Mouse (Mus musculus) gastrocnemius, adult 18-20 months (tissue): ENCODE results near the gene Gm3448. TPM values are rescaled to one million over a fixed set of nuclear protein-coding genes. Genes with fewer than 3 reads are reported as not detected.

Experiments used
- DNase-seq: peaks from one replicate; pipeline ENCODE4 v3.0.0; 2021; ENCODE audit warnings: low spot score
- total RNA-seq, 2 experiments: library from RNA; stranded (reverse); gene quantifications; 2 replicates each; pipeline ENCODE4 v1.2.3; 2021

Gene Gm3448
- total RNA-seq, 2 experiments from 2014 or later: 0.57 to 0.98 TPM

- peak; percentile 20 for DNase-seq
Measured at GRCm38 (mm10) chr17:14960520-14960919, 80.8 kb downstream of the Gm3448 start.

DNA sequence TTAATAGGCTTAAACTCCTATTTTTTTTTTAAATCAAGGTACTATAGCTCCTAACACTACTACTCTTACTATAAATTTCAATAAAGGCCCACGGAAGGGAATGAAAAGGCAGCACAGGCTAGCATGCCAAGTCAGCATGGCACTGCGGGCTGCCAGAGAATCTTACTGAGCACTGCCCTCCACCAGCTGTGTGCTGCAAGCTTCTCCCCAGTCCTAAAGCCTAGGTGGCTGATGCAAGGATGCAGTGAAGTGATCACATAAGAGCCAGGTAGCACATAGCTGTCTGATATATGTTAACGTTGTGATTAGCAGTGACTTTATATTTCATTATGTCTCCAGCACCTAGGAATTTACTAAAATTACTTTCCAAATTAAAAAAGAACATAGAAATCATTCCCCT, 81.4 kb downstream of the Gm3448 start:
- no peak for DNase-seq

- no peak for DNase-seq
Measured at GRCm38 (mm10) chr17:14958686-14959327, 82.5 kb downstream of the Gm3448 start.

- DNase-seq: no peak
Measured at GRCm38 (mm10) chr17:14953452-14953851, 87.9 kb downstream of the Gm3448 start.

GRCm38 (mm10) chr17:14949161-14949827, 92.0 kb downstream of the Gm3448 start:
- no peak for DNase-seq

Other genes starting within 250 kb of the Gm3448 start
- gene Wdr27, start 98.4 kb downstream of the Gm3448 start, total RNA-seq: 1 to 10 TPM; 2.1 to 2.2 TPM
- 1 to 10 TPM; 8.3 to 8.4 TPM for gene 1600012H06Rik, start 98.4 kb downstream of the Gm3448 start, total RNA-seq
- 10 to 100 TPM; 49.9 to 51.1 TPM for gene Phf10, start 80.3 kb downstream of the Gm3448 start, total RNA-seq
- gene 9030025P20Rik, start 63.1 kb downstream of the Gm3448 start, total RNA-seq: 1 to 10 TPM; 1.7 to 3.5 TPM
- not detected for gene Gm3417, start 62.7 kb downstream of the Gm3448 start, total RNA-seq
- gene Gm3435, start 31.4 kb downstream of the Gm3448 start, total RNA-seq: 1 to 10 TPM; 1.9 to 2.3 TPM
- 10 to 100 TPM; 13.1 to 18.7 TPM for gene Ermard, start 329 bp downstream of the Gm3448 start, total RNA-seq
- gene Tcte3, start within 50 bp of the Gm3448 start, total RNA-seq: not detected